In genomic region chr17:26708993-26709590, GRCm38 (mm10) we compare ENCODE assay signal across 11 mouse cellular contexts. TPM values are rescaled to one million over a fixed set of nuclear protein-coding genes. Genes with fewer than 3 reads are reported as not detected.
A peak's percentile ranks its signal among the peaks of the same experiment; 100 is the strongest.
DNase-seq lines count a peak whose midpoint lies in the region; ATAC-seq lines count a peak whose summit lies in the region.
"Had no signal": no experiment of that assay in that cellular context is flagged by ENCODE, and none has a peak within 500 bp of the region (broad histone marks: within the 10 kb centered on the region; RNA-seq: fewer than 3 reads in every experiment).

No protein-coding gene starts in this region.

- peaks cover 17% of the 10 kb centered on the region for H3K4me1 ChIP-seq in hindbrain, embryonic 13.5 days (replicated peaks)
- peaks cover 5% of the 10 kb centered on the region for H3K4me1 ChIP-seq in hindbrain, embryonic 10.5 days (replicated peaks)
- peaks cover 25% of the 10 kb centered on the region for H3K4me1 ChIP-seq in neural tube, embryonic 15.5 days
- H3K4me1 ChIP-seq: neural tube, embryonic 12.5 days had no signal

- H3K36me3 ChIP-seq in hindbrain, embryonic 13.5 days, result peaks cover 6% of the 10 kb centered on the region
- H3K36me3 ChIP-seq in hindbrain, embryonic 10.5 days, result no peaks in the 10 kb centered on the region
- H3K36me3 ChIP-seq in neural tube, embryonic 15.5 days, result no peaks in the 10 kb centered on the region

- H3K9ac ChIP-seq in hindbrain, embryonic 13.5 days, result no peak overlapping the region
- no peak overlapping the region for H3K9ac ChIP-seq in neural tube, embryonic 15.5 days (replicated peaks)
- H3K9ac ChIP-seq: neural tube, embryonic 12.5 days had no signal

- no peaks in the 10 kb centered on the region for H3K9me3 ChIP-seq in hindbrain, embryonic 13.5 days
- no peaks in the 10 kb centered on the region for H3K9me3 ChIP-seq in hindbrain, embryonic 10.5 days
- H3K9me3 ChIP-seq in neural tube, embryonic 15.5 days (replicated peaks), result no peaks in the 10 kb centered on the region
- H3K9me3 ChIP-seq: neural tube, embryonic 12.5 days had no signal

- H3K4me2 ChIP-seq in hindbrain, embryonic 13.5 days, result peak overlapping the region; percentile 20; the same call in 1 of the 2 replicates
- peak overlapping the region; percentile 25; the same call in 1 of the 2 replicates for H3K4me2 ChIP-seq in neural tube, embryonic 15.5 days
- H3K4me2 ChIP-seq: neural tube, embryonic 12.5 days had no signal

- H3K27me3 ChIP-seq in hindbrain, embryonic 13.5 days, result 0 out of 2 replicates have a peak, but pooled peaks cover 2% of the 10 kb centered on the region
- H3K27me3 ChIP-seq in hindbrain, embryonic 10.5 days (ENCODE audit: insufficient read depth, poor library complexity, severe bottlenecking), result no peaks in the 10 kb centered on the region
- H3K27me3 ChIP-seq in neural tube, embryonic 15.5 days (replicated peaks), result no peaks in the 10 kb centered on the region
- H3K27me3 ChIP-seq: neural tube, embryonic 12.5 days had no signal

- 54% methylated on average over 9 of the region's 9 CpGs for WGBS in hindbrain, embryonic 13.5 days
- 67% methylated on average over 9 of the region's 9 CpGs for WGBS in hindbrain, embryonic 10.5 days
- 38% methylated on average over 9 of the region's 9 CpGs for WGBS in neural tube, embryonic 15.5 days

- H3K27ac ChIP-seq in hindbrain, embryonic 13.5 days, result peak overlapping the region; percentile 30; the same call in 1 of the 2 replicates
- no peak overlapping the region for H3K27ac ChIP-seq in hindbrain, embryonic 10.5 days
- H3K27ac ChIP-seq in neural tube, embryonic 15.5 days (replicated peaks), result peak overlapping the region; percentile 70
- H3K27ac ChIP-seq: neural tube, embryonic 12.5 days had no signal

- ATAC-seq in hindbrain, embryonic 13.5 days (ENCODE audit: low FRiP score), result no peak
- no peak for ATAC-seq in neural tube, embryonic 15.5 days (ENCODE audit: low FRiP score)
- 0 out of 2 replicates have a peak, but pooled peaks have one; percentile 9 for ATAC-seq in megakaryocyte-erythroid progenitor cell, adult 5-6 weeks (replicated peaks; ENCODE audit: low FRiP score, low TSS enrichment, poor library complexity, severe bottlenecking)
- ATAC-seq: activated CD4-positive, CD25-positive, alpha-beta regulatory T cell, adult 4 months had no signal

- H3K4me3 ChIP-seq in hindbrain, embryonic 13.5 days, result no peak overlapping the region
- no peak overlapping the region for H3K4me3 ChIP-seq in hindbrain, embryonic 10.5 days
- no peak overlapping the region for H3K4me3 ChIP-seq in neural tube, embryonic 15.5 days (replicated peaks)
- H3K4me3 ChIP-seq: neural tube, embryonic 12.5 days had no signal

- no peak for DNase-seq in hindbrain, embryonic 10.5 days (ENCODE audit: low spot score)
- no peak for DNase-seq in neural tube, embryonic 10.5 days (ENCODE audit: extremely low spot score, low spot score)
- peak; percentile 55 to 60 for DNase-seq in cerebellum, postnatal 10 days
- no peak for DNase-seq in spleen, postnatal 36 days (ENCODE audit: low spot score in 2 of 2)
- DNase-seq: kidney, postnatal 36 days; lung, postnatal 36 days had no signal

RNA-seq across cellular contexts. Expression of gene Crebrf, which starts 6.4 kb away (rescaled TPM):
- polyA plus RNA-seq in hindbrain, embryonic 13.5 days (2015; fragmentation: Nextera tagmentation; extraction: Ambion mirVana), result 15.2 and 15.3 TPM in 2 replicates
- polyA plus RNA-seq in hindbrain, embryonic 10.5 days (2016; fragmentation: Nextera tagmentation; extraction: Ambion mirVana), result 3.4 and 4.6 TPM in 2 replicates
- polyA plus RNA-seq in neural tube, embryonic 15.5 days (2015; fragmentation: Nextera tagmentation; extraction: Ambion mirVana), result 10.4 and 11.4 TPM in 2 replicates
- 11.4 and 12.0 TPM in 2 replicates for total RNA-seq in megakaryocyte-erythroid progenitor cell, adult 5-6 weeks (2014; fragmentation: Nextera tagmentation)
- 17.9 and 37.0 TPM in 2 replicates for total RNA-seq in megakaryocyte-erythroid progenitor cell, adult 5-6 weeks (2017)

RNA-seq across cellular contexts. Expression of gene Atp6v0e, which starts 46.1 kb away (rescaled TPM):
- polyA plus RNA-seq in hindbrain, embryonic 13.5 days (2015; fragmentation: Nextera tagmentation; extraction: Ambion mirVana), result 107 and 114 TPM in 2 replicates
- 140 and 149 TPM in 2 replicates for polyA plus RNA-seq in hindbrain, embryonic 10.5 days (2016; fragmentation: Nextera tagmentation; extraction: Ambion mirVana)
- polyA plus RNA-seq in neural tube, embryonic 15.5 days (2015; fragmentation: Nextera tagmentation; extraction: Ambion mirVana), result 85.8 and 114 TPM in 2 replicates
- 212 and 213 TPM in 2 replicates for total RNA-seq in megakaryocyte-erythroid progenitor cell, adult 5-6 weeks (2014; fragmentation: Nextera tagmentation)
- total RNA-seq in megakaryocyte-erythroid progenitor cell, adult 5-6 weeks (2017), result 270 and 362 TPM in 2 replicates

Comparison
In these comparisons a context has a peak if more than half of its experiments do, and no peak if none do; other contexts are left out.
1. DNase-seq: peak in cerebellum, postnatal 10 days (2 of 2); none in hindbrain, embryonic 10.5 days (single experiment), neural tube, embryonic 10.5 days (single experiment) and spleen, postnatal 36 days (0 of 2).